Mouse (Mus musculus) thymus, adult 2 months (tissue): ENCODE measurements at regions not wholly inside any gene's neighbourhood (a gene's known extent, or its start where the extent isn't known, plus 50 kb on each side); places are given as distances from the start of the nearest gene placed in this dataset.

ENCODE experiments used
- CTCF ChIP-seq: fragments of 200-500 bp; IDR thresholded peaks from 2 replicates; pipeline ENCODE4 v1.5.1; 2012; ENCODE audit warnings: mild to moderate bottlenecking, control low read depth, low read length, moderate library complexity, borderline replicate concordance; ENCODE audit not compliant: control insufficient read depth, poor library complexity, insufficient read depth; ENCODE audit errors: extremely low read depth
- POLR2A ChIP-seq: fragments of 200-500 bp; IDR thresholded peaks from 2 replicates; pipeline ENCODE4 v1.6.1; 2012; ENCODE audit warnings: mild to moderate bottlenecking, low read length, control low read depth, moderate library complexity; ENCODE audit not compliant: control insufficient read depth, poor library complexity, insufficient read depth; ENCODE audit errors: extremely low read depth

DNA sequence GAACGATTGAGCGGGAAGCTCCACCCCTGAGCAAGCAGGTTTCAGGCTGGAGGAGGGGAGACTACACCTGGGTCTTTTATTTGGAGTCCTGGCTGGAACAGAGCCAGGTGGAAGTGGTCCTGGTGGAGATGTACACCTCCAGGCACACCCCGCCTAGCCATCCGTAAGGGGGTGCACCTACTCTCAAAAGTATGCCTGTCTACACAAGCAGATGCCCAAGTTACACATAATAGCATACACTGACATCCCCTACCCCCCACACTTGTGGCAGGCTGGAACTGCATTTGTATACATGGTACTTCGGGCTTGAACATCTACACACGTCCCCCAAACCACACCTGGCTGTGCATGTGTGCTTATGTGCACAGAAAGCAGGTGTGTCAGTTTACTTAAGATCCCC lies 236.8 kb upstream of the 4930535I16Rik start:
- TF ChIP-seq CTCF (no peak), POLR2A (no peak)
